Mouse (Mus musculus): ENCODE data around the gene Ppil6.

Ppil6 gene

GRCm38 (mm10) chr10:41489708-41490517 is at the start of gene Ppil6, which contains the start of gene Smpd2:
Gene Ppil6 (plus strand): TSS chr10:41490439.
Gene Smpd2 (minus strand): TSS chr10:41490369.
- peak; percentile 83 for DNase-seq (ENCODE audit: low spot score)

DNA sequence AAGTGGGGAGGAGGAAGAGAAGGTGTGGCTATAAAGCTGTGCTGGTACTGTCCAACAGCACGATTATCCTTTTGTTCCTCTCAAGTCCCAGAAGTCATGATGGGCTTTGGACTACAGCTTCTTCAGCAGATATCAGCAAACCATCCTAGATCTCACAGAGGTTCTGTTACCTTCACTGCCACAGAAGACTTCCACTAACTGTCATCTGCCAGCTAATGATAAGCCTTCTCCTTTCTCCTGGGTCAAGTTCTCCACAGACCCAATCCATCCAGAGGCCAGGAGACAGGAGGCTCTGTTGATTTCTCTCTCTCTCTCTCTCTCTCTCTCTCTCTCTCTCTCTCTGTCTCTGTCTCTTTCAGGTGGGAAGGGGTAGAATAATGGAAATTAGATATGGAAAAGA is 42.0 kb upstream of the Ppil6 start:
- peak; percentile 20 for DNase-seq (ENCODE audit: low spot score)

GRCm38 (mm10) chr10:41449684-41450083 is 40.6 kb upstream of the Ppil6 start:
- DNase-seq (ENCODE audit: low spot score) = no peak

- peak; percentile 98 for DNase-seq (ENCODE audit: low spot score)
These were observed 40.0 kb upstream of the Ppil6 start, which contains the start of gene Zbtb24 for GRCm38 (mm10) chr10:41450137-41450670. Gene Zbtb24 (plus strand): TSS chr10:41450383.

DNA sequence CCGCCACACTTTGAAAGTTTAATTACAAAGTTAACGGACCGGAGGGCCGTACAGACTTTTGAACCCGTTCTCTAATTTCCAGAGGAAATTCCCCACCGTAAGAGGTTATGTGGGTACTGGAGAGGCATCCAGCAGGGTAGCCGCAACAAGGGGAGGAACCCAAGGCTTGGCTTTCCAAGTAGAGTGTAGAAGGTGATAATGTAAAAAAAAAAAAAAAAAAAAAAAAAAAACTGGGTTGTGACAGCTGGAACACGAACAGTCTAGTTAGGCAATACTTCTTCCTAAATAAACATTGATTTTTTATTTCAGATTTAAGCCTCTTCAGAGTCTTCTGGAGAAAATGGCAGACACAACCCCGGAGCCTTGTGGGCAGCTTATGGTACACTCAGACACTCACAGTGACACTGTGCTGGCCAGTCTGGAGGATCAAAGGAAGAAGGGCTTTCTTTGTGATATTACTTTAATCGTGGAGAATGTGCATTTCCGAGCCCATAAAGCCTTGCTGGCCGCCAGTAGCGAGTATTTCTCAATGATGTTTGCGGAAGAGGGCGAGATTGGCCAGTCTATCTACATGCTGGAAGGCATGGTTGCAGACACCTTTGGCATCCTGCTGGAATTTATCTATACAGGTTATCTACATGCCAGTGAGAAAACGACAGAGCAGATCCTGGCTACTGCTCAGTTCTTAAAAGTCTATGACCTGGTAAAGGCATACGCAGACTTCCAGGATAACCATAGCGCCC is 39.3 kb upstream of the Ppil6 start:
- no peak for DNase-seq (ENCODE audit: low spot score)

DNA sequence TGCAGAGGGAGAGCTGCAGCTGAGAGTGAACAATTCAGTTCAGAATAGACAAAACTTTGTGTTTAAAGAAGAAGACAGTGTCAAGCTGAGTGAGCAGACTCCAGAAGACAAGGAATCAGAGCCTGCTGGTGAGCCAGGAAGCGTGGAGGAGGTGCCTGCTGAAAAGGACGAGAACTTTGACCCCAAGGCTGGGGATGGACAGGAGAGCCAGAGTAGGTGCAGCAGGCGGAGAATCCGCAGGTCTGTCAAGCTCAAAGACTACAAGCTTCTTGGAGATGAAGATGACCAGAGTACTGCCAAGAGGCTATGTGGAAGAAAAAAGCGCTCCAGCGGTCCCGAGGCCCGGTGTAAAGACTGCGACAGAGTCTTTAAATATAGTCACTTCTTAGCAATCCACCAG is 38.6 kb upstream of the Ppil6 start:
- no peak for DNase-seq (ENCODE audit: low spot score)

- DNase-seq (ENCODE audit: low spot score) = no peak
These were observed 37.4 kb upstream of the Ppil6 start for GRCm38 (mm10) chr10:41452791-41453190.

- DNase-seq (ENCODE audit: low spot score) = no peak
These were observed 30.2 kb upstream of the Ppil6 start for GRCm38 (mm10) chr10:41459990-41460389.

DNA sequence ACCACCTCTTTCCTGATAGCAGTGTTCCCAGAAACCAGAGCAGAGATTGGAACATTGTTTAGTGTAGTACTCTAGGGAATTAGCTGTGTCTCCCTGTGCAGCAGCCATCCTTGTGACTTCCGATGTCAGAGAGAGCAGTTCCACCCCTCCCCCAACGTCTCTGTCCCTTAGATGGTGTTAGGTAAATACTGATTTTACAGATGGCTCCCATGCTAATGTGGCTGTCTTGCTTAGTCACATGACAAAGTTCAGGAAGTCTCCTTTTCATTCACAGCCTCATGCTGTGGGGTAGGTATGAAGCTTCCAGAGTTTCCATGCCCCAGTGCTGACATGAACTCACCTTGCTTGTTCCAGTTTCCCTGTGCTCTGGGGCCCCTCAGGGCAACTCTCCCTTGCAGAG is 29.7 kb upstream of the Ppil6 start:
- no peak for DNase-seq (ENCODE audit: low spot score)

DNA sequence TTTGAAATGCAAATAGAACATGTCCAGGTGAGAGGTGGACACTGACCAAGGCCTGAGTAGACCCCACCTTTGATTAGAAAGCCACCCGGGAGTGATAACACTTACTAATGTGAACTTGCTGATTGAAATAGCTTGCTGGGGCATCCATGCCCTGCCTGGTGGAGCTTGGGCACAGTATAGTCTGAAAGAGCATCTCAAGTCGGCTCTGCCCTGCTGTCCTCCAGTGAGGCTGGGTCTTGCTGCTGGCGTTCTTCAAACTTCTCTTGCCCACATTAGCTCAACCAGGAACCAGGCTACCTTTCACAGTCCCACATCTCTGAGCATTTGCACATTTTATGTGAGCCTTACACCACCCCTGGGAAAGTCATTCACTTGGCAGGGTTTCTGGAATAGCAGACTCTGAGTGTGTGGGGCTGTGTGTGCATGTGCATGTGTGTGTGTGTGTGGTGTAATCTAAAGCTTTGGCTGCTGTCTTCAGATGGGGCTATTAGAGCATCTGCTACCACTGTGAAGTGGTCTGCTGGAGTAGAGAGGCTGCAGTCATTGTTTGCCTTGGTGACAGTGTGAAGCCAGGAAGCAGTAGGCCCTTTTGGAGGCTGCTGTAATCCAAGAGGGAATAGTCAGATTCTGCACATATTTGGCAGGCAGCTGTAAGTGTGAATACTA is 29.0 kb upstream of the Ppil6 start:
- no peak for DNase-seq (ENCODE audit: low spot score)

DNA sequence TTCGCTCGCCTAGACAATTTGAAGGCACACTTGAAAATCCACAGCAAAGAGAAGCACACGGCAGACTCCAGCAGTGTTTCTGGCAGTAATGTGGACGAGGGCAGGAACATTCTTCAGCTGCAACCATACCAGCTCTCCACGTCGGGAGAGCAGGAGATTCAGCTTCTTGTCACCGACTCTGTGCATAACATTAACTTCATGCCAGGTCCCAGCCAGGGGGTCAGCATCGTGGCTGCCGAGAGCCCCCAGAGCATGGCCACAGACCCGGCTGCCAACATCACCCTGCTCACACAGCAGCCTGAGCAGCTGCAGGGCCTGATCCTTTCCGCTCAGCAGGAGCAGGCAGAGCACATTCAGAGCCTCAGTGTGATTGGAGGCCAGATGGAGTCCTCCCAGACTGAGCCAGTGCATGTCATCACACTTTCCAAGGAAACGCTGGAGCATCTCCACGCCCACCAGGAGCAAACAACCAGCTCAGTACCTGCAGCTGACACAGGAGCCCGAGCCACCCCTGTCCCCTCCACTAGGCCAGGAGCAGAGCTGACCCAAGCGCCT is 25.8 kb upstream of the Ppil6 start:
- no peak for DNase-seq (ENCODE audit: low spot score)

DNA sequence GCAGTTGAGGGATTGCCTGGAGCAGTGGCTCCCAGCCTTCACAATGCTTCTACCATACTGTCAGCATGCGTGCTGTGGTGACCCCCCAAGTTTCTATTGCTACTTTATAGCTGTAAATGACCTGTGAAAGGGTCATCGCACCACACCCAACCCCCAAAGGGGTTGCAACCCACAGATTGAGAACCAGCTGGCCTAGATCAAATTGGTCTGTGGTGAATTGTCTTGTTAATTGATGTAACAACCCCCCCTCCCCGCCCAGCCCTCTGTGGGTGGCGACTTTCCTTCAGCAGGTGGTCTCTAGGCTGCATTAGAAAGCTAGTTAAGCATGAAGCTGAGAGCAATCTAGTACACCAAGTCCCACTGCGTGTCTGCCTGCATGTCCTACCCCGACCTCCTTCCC is 22.9 kb upstream of the Ppil6 start:
- no peak for DNase-seq (ENCODE audit: low spot score)

- no peak for DNase-seq (ENCODE audit: low spot score)
These were observed 19.5 kb upstream of the Ppil6 start for GRCm38 (mm10) chr10:41470693-41471092.

DNA sequence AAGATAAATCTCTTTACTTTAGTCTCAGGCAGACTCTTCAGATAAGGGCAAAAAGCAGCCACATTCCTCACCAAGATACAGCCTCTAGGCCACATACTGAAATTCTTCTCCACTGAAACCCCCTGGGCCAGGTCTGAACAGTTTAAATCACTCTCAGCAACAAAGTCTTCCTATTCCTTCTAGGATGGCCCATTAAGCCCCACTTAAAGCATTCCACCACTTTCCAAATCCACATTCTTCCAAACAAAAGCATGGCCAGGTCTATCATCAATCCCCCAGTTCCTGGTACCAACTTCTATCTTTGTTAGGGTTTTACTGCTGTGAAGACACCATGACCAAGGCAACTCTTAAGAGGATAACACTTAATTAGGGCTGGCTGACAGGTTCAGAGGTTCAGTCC is 17.7 kb upstream of the Ppil6 start:
- DNase-seq (ENCODE audit: low spot score) = no peak

GRCm38 (mm10) chr10:41472962-41473481 is 17.2 kb upstream of the Ppil6 start:
- DNase-seq (ENCODE audit: low spot score) = no peak

GRCm38 (mm10) chr10:41473782-41474468 is 16.3 kb upstream of the Ppil6 start:
- no peak for DNase-seq (ENCODE audit: low spot score)

- no peak for DNase-seq (ENCODE audit: low spot score)
These were observed 15.3 kb upstream of the Ppil6 start for GRCm38 (mm10) chr10:41474981-41475391.

DNA sequence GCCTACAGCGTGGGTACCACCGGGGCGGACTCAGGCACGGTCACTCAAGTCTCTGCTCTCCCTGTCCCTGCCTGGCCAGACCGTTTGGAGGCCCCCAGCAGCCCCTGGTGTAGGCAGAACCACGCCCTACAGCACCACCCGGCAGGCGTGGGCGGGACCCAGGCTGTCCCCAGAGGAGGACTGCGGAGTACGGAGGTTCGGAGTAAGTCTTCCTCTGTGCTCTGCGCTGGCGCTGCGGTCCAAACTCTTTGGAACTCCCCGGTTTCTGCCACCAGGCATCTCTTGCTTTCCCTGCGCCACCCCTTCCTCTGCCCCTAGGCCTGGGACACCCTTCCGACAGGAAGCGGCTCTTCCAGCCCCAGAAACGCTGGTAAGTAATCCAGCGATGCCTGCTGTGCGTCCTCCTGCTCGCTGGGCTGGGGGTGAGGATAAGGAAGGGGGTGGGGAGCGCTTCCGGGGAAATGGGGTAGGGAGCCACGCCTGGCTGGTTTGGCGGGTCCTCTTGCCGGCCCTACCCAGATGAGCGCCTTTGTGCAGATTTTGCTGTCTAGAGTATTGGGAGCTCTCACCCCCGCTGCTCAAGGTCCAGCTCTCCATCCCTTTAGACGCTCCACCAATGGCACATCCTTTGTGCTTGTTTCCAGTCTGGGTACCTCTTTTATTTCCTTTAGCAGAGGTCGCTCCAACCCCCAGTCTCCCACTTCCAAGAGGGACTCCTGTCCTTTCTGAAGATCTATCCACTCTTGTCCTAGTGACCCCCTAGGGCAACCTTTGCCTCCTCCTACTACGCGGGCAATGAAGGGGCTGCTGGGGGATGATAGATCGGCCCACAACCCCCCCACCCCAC is 13.8 kb upstream of the Ppil6 start, which contains the start of gene Mical1:
Gene Mical1 (plus strand): TSS at position 144 of the 847 bp plus-strand sequence.
- peak; percentile 64 for DNase-seq (ENCODE audit: low spot score)

DNA sequence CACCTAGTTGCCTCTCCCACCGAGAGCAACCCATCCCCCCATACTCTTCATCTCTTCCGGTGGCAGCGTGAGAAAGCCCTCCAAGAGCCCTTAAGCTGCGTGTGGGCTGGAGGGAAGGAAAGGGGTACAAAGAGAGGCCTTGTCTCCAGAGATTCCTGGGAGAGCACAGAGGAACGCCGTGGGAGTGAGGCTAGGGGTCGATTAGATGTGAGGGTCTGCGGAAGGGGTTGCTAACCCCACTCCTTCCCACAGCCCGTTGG is 13.3 kb upstream of the Ppil6 start:
- DNase-seq (ENCODE audit: low spot score) = no peak

Data from c-Kit-positive CD71-positive TER-119-positive erythroid progenitor cells, embryonic 14.5 days (primary cell).